Mouse (Mus musculus): Measurements from ENCODE around the gene Olfr734. TPM values are rescaled to one million over a fixed set of nuclear protein-coding genes. Genes with fewer than 3 reads are reported as not detected.

Gene Olfr734
- not detected for polyA plus RNA-seq (2012; fragmentation: generic; extraction: Trizol)

- Histone ChIP-seq H3K4me3 (no peak within 1 kb of the TSS), H3K36me3 (ENCODE audit: control insufficient read depth, insufficient read depth) (no peaks in the 10 kb centered on the region), H3K27me3 (ENCODE audit: control insufficient read depth, insufficient read depth, insufficient read length) (no peaks in the 10 kb centered on the region), H3K79me2 (ENCODE audit: control insufficient read depth, insufficient read depth) (no peaks in the 10 kb centered on the region), H3K4me2 (ENCODE audit: low read depth) (no peak within 1 kb of the TSS), H3ac (ENCODE audit: control insufficient read depth, insufficient read length) (no peak within 1 kb of the TSS)
- TF ChIP-seq MYOG (IDR thresholded peaks at IDR 0.05; ENCODE audit: control insufficient read depth in 1 of 3, insufficient read depth in 1 of 3, insufficient read length in 2 of 3, low read depth in 2 of 3), result no peak
- no peak for TF ChIP-seq E2F4 (IDR thresholded peaks at IDR 0.05; ENCODE audit: insufficient read depth)
- TF ChIP-seq POLR2AphosphoS2 (IDR thresholded peaks at IDR 0.05; ENCODE audit: insufficient read length, low read depth), result no peak
- TF ChIP-seq SRF (IDR thresholded peaks at IDR 0.05; ENCODE audit: control insufficient read depth, insufficient read length, low read depth), result no peak
- TF ChIP-seq USF1 (IDR thresholded peaks at IDR 0.05; ENCODE audit: low read depth), result no peak
- TF ChIP-seq POLR2A (IDR thresholded peaks at IDR 0.05; ENCODE audit: insufficient read length, low read depth), result no peak
- TF ChIP-seq MYOD1 (IDR thresholded peaks at IDR 0.05; ENCODE audit: control insufficient read depth in 1 of 3, insufficient read length in 2 of 3, low read depth in 2 of 3), result no peak
- no peak for TF ChIP-seq MAX (IDR thresholded peaks at IDR 0.05; ENCODE audit: low read depth)
- TF ChIP-seq CEBPB (IDR thresholded peaks at IDR 0.05; ENCODE audit: insufficient read depth, poor library complexity, severe bottlenecking), result no peak
These were observed at the start of gene Olfr734 for GRCm38 (mm10) chr14:50326661-50327060. Olfr734 (minus strand) TSS chr14:50326761.

GRCm38 (mm10) chr14:50363561-50363960 lies 37.0 kb upstream of the Olfr734 start:
- no peak overlapping the region for H3ac ChIP-seq (ENCODE audit: control insufficient read depth, insufficient read length)
- no peak for TF ChIP-seq TCF12 (IDR thresholded peaks at IDR 0.05; ENCODE audit: insufficient read depth, poor library complexity, severe bottlenecking)
- no peak for TF ChIP-seq MAX (IDR thresholded peaks at IDR 0.05; ENCODE audit: low read depth)
- no peak for TF ChIP-seq MYOD1 (IDR thresholded peaks at IDR 0.05; ENCODE audit: control insufficient read depth in 1 of 3, insufficient read length in 2 of 3, low read depth in 2 of 3)
- no peak for TF ChIP-seq E2F4 (IDR thresholded peaks at IDR 0.05; ENCODE audit: insufficient read depth)
- no peak overlapping the region for H3K4me3 ChIP-seq
- no peaks in the 10 kb centered on the region for H3K27me3 ChIP-seq (ENCODE audit: control insufficient read depth, insufficient read depth, insufficient read length)
- no peak overlapping the region for H3K4me2 ChIP-seq (ENCODE audit: low read depth)
- no peaks in the 10 kb centered on the region for H3K36me3 ChIP-seq (ENCODE audit: control insufficient read depth, insufficient read depth)
- no peaks in the 10 kb centered on the region for H3K79me2 ChIP-seq (ENCODE audit: control insufficient read depth, insufficient read depth)

- H3K4me2 ChIP-seq (ENCODE audit: low read depth), result no peak overlapping the region
- TF ChIP-seq E2F4 (IDR thresholded peaks at IDR 0.05; ENCODE audit: insufficient read depth), result no peak
- TF ChIP-seq MAX (IDR thresholded peaks at IDR 0.05; ENCODE audit: low read depth), result no peak
- no peak for TF ChIP-seq TCF3 (IDR thresholded peaks at IDR 0.05; ENCODE audit: insufficient read length, low read depth)
- H3K36me3 ChIP-seq (ENCODE audit: control insufficient read depth, insufficient read depth), result no peaks in the 10 kb centered on the region
- H3K27me3 ChIP-seq (ENCODE audit: control insufficient read depth, insufficient read depth, insufficient read length), result no peaks in the 10 kb centered on the region
- H3K79me2 ChIP-seq (ENCODE audit: control insufficient read depth, insufficient read depth), result no peaks in the 10 kb centered on the region
- H3K4me3 ChIP-seq, result no peak overlapping the region
- H3ac ChIP-seq (ENCODE audit: control insufficient read depth, insufficient read length), result no peak overlapping the region
These were observed 33.9 kb upstream of the Olfr734 start for GRCm38 (mm10) chr14:50360480-50360879.

GRCm38 (mm10) chr14:50357593-50357992 lies 31.0 kb upstream of the Olfr734 start, which contains the start of gene Tlr11:
Tlr11 (plus strand) TSS chr14:50357914.
- Histone ChIP-seq H3K36me3 (ENCODE audit: control insufficient read depth, insufficient read depth) (no peaks in the 10 kb centered on the region), H3K4me3 (no peak within 1 kb of the TSS), H3K27me3 (ENCODE audit: control insufficient read depth, insufficient read depth, insufficient read length) (no peaks in the 10 kb centered on the region), H3K4me2 (ENCODE audit: low read depth) (no peak within 1 kb of the TSS), H3ac (ENCODE audit: control insufficient read depth, insufficient read length) (no peak within 1 kb of the TSS), H3K79me2 (ENCODE audit: control insufficient read depth, insufficient read depth) (no peaks in the 10 kb centered on the region)
- TF ChIP-seq REST (IDR thresholded peaks at IDR 0.05; ENCODE audit: insufficient read depth, insufficient read length) (no peak), E2F4 (IDR thresholded peaks at IDR 0.05; ENCODE audit: insufficient read depth) (no peak), POLR2A (IDR thresholded peaks at IDR 0.05; ENCODE audit: insufficient read length, low read depth) (no peak), TCF12 (IDR thresholded peaks at IDR 0.05; ENCODE audit: insufficient read depth, poor library complexity, severe bottlenecking) (no peak)

GRCm38 (mm10) chr14:50356725-50357124 lies 30.2 kb upstream of the Olfr734 start:
- Histone ChIP-seq H3K36me3 (ENCODE audit: control insufficient read depth, insufficient read depth) (no peaks in the 10 kb centered on the region), H3ac (ENCODE audit: control insufficient read depth, insufficient read length) (no peak overlapping the region), H3K27me3 (ENCODE audit: control insufficient read depth, insufficient read depth, insufficient read length) (no peaks in the 10 kb centered on the region), H3K4me2 (ENCODE audit: low read depth) (no peak overlapping the region), H3K79me2 (ENCODE audit: control insufficient read depth, insufficient read depth) (no peaks in the 10 kb centered on the region), H3K4me3 (no peak overlapping the region)
- no peak for TF ChIP-seq E2F4 (IDR thresholded peaks at IDR 0.05; ENCODE audit: insufficient read depth)
- TF ChIP-seq SRF (IDR thresholded peaks at IDR 0.05; ENCODE audit: control insufficient read depth, insufficient read length, low read depth), result no peak
- no peak for TF ChIP-seq POLR2A (IDR thresholded peaks at IDR 0.05; ENCODE audit: insufficient read length, low read depth)
- TF ChIP-seq USF1 (IDR thresholded peaks at IDR 0.05; ENCODE audit: low read depth), result no peak
- TF ChIP-seq POLR2AphosphoS2 (IDR thresholded peaks at IDR 0.05; ENCODE audit: insufficient read length, low read depth), result no peak
- TF ChIP-seq MYOD1 (IDR thresholded peaks at IDR 0.05; ENCODE audit: control insufficient read depth in 1 of 3, insufficient read length in 2 of 3, low read depth in 2 of 3), result no peak
- TF ChIP-seq CEBPB (IDR thresholded peaks at IDR 0.05; ENCODE audit: insufficient read depth, poor library complexity, severe bottlenecking), result no peak
- no peak for TF ChIP-seq MYOG (IDR thresholded peaks at IDR 0.05; ENCODE audit: control insufficient read depth in 1 of 3, insufficient read depth in 1 of 3, insufficient read length in 2 of 3, low read depth in 2 of 3)
- TF ChIP-seq TCF3 (IDR thresholded peaks at IDR 0.05; ENCODE audit: insufficient read length, low read depth), result no peak
- no peak for TF ChIP-seq MAX (IDR thresholded peaks at IDR 0.05; ENCODE audit: low read depth)
- no peak for TF ChIP-seq REST (IDR thresholded peaks at IDR 0.05; ENCODE audit: insufficient read depth, insufficient read length)
- TF ChIP-seq TCF12 (IDR thresholded peaks at IDR 0.05; ENCODE audit: insufficient read depth, poor library complexity, severe bottlenecking), result no peak
